Mouse (Mus musculus) neural tube, embryonic 15.5 days (tissue): ENCODE results near the gene Hook2. TPM values are rescaled to one million over a fixed set of nuclear protein-coding genes. Genes with fewer than 3 reads are reported as not detected.

Source experiments
- ATAC-seq: fragments of 200-750 bp; cut with Nextera tagmentation; 2 replicates; pipeline ENCODE4 v1.8.0; 2017; ENCODE audit warnings: mild to moderate bottlenecking, moderate TSS enrichment, moderate library complexity; ENCODE audit not compliant: low FRiP score
- H3K27ac ChIP-seq: fragments of 300-500 bp; sonication (generic); replicated peaks from 2 replicates; pipeline ENCODE4 v1.5.1; 2015; ENCODE audit warnings: mild to moderate bottlenecking, inconsistent platforms
- H3K27me3 ChIP-seq: fragments of 300-500 bp; sonication (generic); replicated peaks from 2 replicates; pipeline ENCODE4 v1.6.1; 2015; ENCODE audit warnings: inconsistent platforms
- H3K36me3 ChIP-seq: fragments of 300-500 bp; sonication (generic); 2 replicates; pipeline ENCODE4 v1.6.1; 2015; ENCODE audit warnings: inconsistent platforms
- H3K4me1 ChIP-seq: fragments of 300-500 bp; sonication (generic); 2 replicates; pipeline ENCODE4 v1.6.1; 2015; ENCODE audit warnings: inconsistent platforms
- H3K4me2 ChIP-seq: fragments of 300-500 bp; sonication (generic); 2 replicates; pipeline ENCODE4 v1.6.1; 2015; ENCODE audit warnings: inconsistent platforms, mild to moderate bottlenecking, moderate library complexity
- H3K4me3 ChIP-seq: fragments of 300-500 bp; sonication (generic); replicated peaks from 2 replicates; pipeline ENCODE4 v1.5.1; 2015; ENCODE audit warnings: mild to moderate bottlenecking, inconsistent platforms
- H3K9ac ChIP-seq: fragments of 300-500 bp; sonication (generic); replicated peaks from 2 replicates; pipeline ENCODE4 v1.6.1; 2015; ENCODE audit warnings: mild to moderate bottlenecking, inconsistent platforms
- H3K9me3 ChIP-seq: fragments of 300-500 bp; sonication (generic); replicated peaks from 2 replicates; pipeline ENCODE4 v1.6.1; 2016; ENCODE audit warnings: inconsistent platforms
- WGBS: fragments of 180-500 bp; shearing (Covaris S2); methylation state at CpG from one replicate; pipeline ENCODE4 v1.1.7; 2015; ENCODE audit warnings: mixed read lengths; 5-methylcytosine and 5-hydroxymethylcytosine counted together
- polyA plus RNA-seq: library from polyadenylated mRNA; unstranded; fragments of >200 nt; fragmentation: Nextera tagmentation; extraction: Ambion mirVana; gene quantifications from 2 replicates; pipeline ENCODE4 v1.2.1, GENCODE M21; 2015

The Hook2 gene
- polyA plus RNA-seq, 1 experiment from 2014 or later: 33.9 TPM

DNA sequence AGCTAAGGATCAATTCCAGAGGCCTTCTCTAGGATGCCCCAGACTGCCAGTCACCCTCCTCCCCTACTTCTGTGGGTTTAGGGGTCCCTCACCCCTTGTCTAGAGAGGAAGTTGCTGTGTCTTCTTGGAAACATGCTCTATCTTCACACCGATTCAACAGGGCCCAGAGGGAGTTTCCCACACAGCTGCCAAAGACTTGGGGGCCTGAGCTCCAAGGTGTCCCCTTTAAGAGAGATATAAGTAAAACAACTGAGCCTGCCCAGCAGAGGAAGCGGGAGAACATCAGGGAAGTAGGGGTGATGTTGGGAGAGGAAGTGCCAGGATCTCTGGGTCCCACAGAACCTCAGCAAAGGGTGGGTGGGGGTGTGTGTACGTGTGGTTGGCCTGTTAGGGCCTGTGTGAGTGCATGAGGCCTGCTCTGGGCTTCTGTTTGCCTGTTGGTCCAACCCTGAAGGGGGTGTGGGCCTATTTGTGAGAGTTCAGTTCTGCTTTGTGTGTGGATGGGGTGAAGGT, 7.8 kb upstream of the Hook2 start:
- no peak for ATAC-seq
- H3K9ac ChIP-seq: no peak overlapping the region
- H3K4me3 ChIP-seq: no peak overlapping the region
- H3K4me2 ChIP-seq: no peak overlapping the region
- peaks cover 64% of the 10 kb centered on the region for H3K4me1 ChIP-seq
- H3K27ac ChIP-seq: no peak overlapping the region
- peaks cover 11% of the 10 kb centered on the region for H3K27me3 ChIP-seq
- H3K9me3 ChIP-seq: no peaks in the 10 kb centered on the region
- no peaks in the 10 kb centered on the region for H3K36me3 ChIP-seq
- 72% methylated on average over 3 of the region's 3 CpGs for WGBS

DNA sequence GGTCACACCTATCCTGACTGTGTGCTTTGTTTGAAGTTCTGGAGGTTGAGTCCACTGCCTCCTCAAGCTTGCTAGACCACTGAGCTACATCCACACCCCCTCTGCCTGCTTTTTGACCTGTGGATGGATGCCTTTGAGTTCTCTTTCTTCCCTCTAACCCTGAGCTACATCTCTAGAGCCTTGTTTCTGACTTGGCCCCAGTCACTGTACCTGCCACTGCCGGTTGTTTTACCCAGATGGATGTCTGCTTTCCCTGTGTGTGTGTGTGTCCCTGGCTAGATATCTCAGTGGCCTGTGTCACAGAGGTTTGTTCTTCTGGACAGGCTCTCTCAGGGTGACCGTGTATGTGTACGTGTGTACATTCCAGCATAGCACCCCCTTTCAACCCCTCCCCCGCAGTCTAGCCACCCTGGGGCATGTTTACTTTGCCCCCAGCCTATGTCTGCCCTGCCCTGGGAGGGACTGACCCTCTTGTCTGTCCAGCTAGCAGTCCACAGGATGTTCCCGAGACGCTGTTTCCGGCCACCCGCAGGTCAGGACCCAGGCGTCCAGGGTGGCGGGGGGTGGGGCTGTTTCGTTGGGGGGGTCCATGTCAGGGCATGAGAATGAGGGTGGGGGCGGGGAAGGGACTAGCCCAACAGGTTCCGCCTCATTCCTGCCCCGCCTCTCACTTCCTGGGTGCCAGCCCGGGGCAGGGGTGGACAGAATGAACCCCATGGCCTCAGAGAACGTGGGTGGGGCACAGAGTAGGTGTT, 5.9 kb upstream of the Hook2 start:
- H3K36me3 ChIP-seq: no peaks in the 10 kb centered on the region
- H3K4me2 ChIP-seq: peak overlapping the region; percentile 100
- H3K9ac ChIP-seq: peak overlapping the region; percentile 61
- no peak for ATAC-seq
- H3K4me3 ChIP-seq: peak overlapping the region; percentile 54
- H3K27ac ChIP-seq: peak overlapping the region; percentile 90
- peaks cover 22% of the 10 kb centered on the region for H3K27me3 ChIP-seq
- no peaks in the 10 kb centered on the region for H3K9me3 ChIP-seq
- H3K4me1 ChIP-seq: peaks cover 50% of the 10 kb centered on the region
- WGBS: 16% methylated on average over 16 of the region's 16 CpGs

DNA sequence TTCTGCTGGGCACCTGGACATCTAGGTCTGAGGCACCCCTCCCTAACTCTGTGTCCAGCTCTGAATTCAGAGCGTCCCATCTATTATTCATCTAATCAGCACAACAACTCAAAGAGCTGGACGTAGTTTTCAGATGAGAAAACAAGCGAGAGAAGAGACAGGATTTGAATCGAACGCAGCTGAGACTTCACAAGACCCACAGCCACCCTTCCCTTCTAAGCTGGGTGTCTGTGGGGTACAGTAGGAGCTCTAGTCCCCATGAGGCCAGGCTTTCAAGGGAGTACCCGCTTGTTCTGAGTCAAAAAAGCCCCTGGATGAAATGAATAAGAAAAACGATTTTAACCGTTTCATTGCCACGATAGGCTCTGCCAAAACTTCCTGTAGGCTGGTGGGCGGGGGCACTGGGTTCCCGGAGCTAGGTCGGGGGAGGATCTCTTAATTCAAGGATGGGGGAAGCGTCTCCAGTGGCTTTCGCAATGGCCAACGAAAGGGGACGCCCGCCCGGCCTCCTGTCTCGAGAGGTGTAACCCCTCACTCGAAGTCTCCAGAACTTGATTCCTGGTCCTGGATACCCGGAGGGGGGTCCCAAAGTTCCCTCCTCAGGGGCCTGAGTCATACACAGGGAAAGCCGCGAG, 5.2 kb upstream of the Hook2 start:
- no peak; the same call in 1 of the 2 replicates for ATAC-seq
- no peaks in the 10 kb centered on the region for H3K36me3 ChIP-seq
- peaks cover 22% of the 10 kb centered on the region for H3K27me3 ChIP-seq
- WGBS: 1% methylated on average over 23 of the region's 23 CpGs
- peak overlapping the region; percentile 61 for H3K9ac ChIP-seq
- peak overlapping the region; percentile 54 for H3K4me3 ChIP-seq
- H3K4me2 ChIP-seq: peak overlapping the region; percentile 100
- peaks cover 49% of the 10 kb centered on the region for H3K4me1 ChIP-seq
- no peaks in the 10 kb centered on the region for H3K9me3 ChIP-seq
- peak overlapping the region; percentile 90 for H3K27ac ChIP-seq

DNA sequence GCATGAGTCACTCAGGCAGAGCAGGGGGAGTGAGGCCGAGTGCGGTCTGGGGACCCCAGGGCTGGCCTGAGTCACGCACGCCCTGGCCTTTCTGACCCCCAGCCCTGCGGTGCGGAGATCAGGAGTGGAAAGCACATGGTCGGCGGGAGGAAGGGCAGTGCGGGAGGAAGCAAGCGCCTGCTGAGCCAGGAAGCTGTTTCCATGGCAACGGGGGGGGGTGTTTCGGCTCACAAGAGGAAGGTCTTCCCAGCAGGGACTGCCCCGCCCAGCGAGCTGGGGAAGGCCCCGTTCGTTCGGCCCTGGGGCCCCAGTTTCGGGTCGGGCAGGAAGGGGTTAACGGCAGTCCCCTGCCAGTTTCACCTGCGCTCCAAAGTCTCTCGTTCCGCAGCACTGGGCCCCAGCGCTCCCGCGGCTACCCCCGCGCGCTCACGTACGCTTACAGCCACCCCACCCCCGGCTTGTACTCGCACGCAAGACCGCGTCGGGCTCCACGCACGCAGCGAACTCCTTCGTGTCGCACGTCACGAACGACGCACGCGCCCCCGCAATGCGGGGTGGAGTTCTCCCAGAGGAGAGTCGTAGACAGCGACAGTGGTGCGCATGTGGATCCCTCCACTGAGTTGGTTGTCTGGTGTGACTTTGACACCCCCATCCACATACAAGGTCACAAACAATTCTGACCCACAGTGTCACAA, 4.6 kb upstream of the Hook2 start:
- H3K9ac ChIP-seq: peak overlapping the region; percentile 61
- H3K9me3 ChIP-seq: no peaks in the 10 kb centered on the region
- ATAC-seq: peak; percentile 57
- H3K27ac ChIP-seq: peak overlapping the region; percentile 90
- H3K4me3 ChIP-seq: peak overlapping the region; percentile 54
- H3K36me3 ChIP-seq: no peaks in the 10 kb centered on the region
- WGBS: under 1% methylated on average over 52 of the region's 53 CpGs
- peak overlapping the region; percentile 100 for H3K4me2 ChIP-seq
- peaks cover 22% of the 10 kb centered on the region for H3K27me3 ChIP-seq
- H3K4me1 ChIP-seq: peaks cover 47% of the 10 kb centered on the region

DNA sequence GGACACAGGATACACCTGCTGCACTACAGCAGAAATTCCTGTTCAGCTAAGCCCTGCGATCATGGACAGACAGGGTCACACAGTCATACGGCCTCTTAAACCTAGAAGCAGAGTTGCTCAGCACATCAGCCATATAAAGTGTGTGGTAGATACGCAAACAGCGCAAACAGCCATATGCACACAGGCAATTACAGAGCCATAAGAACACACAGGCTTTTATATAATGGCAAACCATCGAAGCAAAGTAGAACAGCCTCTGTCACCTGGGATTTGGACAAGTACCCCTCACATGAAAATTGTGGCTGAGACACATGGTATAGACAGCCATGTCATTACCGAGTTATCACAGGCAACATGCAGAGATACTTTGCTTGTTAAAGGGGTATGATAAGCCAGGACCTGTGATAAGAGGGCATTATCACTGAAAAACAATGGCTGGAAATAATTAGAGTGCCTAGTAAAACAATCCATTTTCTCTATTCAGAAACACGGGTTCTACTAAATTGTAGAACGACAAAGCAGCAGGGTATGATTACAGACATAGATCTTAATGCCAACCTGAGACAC, 3.9 kb upstream of the Hook2 start:
- peak overlapping the region; percentile 90 for H3K27ac ChIP-seq
- ATAC-seq: peak; percentile 4; the same call in 1 of the 2 replicates
- no peaks in the 10 kb centered on the region for H3K9me3 ChIP-seq
- peak overlapping the region; percentile 54 for H3K4me3 ChIP-seq
- peaks cover 49% of the 10 kb centered on the region for H3K4me1 ChIP-seq
- H3K9ac ChIP-seq: peak overlapping the region; percentile 61
- H3K4me2 ChIP-seq: peak overlapping the region; percentile 100
- H3K27me3 ChIP-seq: peaks cover 22% of the 10 kb centered on the region; the same call in 1 of the 2 replicates
- H3K36me3 ChIP-seq: no peaks in the 10 kb centered on the region
- 26% methylated on average over 8 of the region's 8 CpGs for WGBS

DNA sequence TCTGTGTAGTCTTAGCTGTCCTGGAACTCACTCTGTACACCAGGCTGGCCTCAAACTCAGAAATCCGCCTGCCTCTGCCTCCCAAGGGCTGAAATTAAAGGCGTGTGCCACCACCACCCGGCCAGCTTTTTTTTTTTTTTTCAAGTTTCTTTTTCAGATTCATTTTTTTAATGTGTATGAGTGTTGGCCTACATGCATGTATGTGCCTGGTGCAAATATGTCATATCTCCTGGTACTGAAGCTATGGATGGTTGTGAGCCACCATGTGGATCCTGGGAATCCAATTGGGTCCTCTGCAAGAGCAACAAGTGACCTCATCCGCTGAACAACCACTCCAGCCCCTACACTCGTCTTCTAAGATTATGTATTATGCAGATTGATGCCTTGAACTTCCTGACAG, 3.0 kb upstream of the Hook2 start:
- Histone ChIP-seq H3K4me2 (no peak overlapping the region), H3K9ac (no peak overlapping the region), H3K4me3 (no peak overlapping the region), H3K36me3 (no peaks in the 10 kb centered on the region), H3K9me3 (no peaks in the 10 kb centered on the region), H3K27me3 (peaks cover 22% of the 10 kb centered on the region; the same call in 1 of the 2 replicates), H3K27ac (no peak overlapping the region), H3K4me1 (peaks cover 49% of the 10 kb centered on the region)
- 85% methylated on average over 5 of the region's 5 CpGs for WGBS
- no peak for ATAC-seq

DNA sequence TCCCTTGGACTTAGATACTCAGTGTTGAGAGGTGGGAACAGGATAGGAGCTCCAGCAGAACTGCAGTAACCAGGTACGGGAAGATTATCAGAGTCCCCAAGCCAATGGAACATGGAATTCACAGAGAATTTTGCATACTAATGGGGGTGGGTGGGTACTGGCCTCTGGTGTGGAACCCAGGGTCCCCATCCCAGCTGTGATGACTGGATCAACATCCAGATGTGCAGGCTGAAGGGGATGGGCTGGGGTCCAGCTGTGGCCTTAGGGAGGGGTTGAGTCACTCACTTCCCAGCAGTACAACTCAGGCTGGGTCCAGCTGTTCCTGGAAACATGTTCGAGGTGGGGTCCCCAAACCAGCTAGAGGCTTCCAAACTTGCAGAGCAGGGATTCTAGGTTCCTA, 2.5 kb upstream of the Hook2 start:
- WGBS: 63% methylated on average over 2 of the region's 2 CpGs
- H3K4me2 ChIP-seq: no peak overlapping the region
- H3K4me1 ChIP-seq: peaks cover 49% of the 10 kb centered on the region
- no peaks in the 10 kb centered on the region for H3K36me3 ChIP-seq
- no peaks in the 10 kb centered on the region for H3K9me3 ChIP-seq
- no peak overlapping the region for H3K27ac ChIP-seq
- no peak overlapping the region for H3K9ac ChIP-seq
- H3K4me3 ChIP-seq: no peak overlapping the region
- no peak for ATAC-seq
- H3K27me3 ChIP-seq: peaks cover 22% of the 10 kb centered on the region; the same call in 1 of the 2 replicates

DNA sequence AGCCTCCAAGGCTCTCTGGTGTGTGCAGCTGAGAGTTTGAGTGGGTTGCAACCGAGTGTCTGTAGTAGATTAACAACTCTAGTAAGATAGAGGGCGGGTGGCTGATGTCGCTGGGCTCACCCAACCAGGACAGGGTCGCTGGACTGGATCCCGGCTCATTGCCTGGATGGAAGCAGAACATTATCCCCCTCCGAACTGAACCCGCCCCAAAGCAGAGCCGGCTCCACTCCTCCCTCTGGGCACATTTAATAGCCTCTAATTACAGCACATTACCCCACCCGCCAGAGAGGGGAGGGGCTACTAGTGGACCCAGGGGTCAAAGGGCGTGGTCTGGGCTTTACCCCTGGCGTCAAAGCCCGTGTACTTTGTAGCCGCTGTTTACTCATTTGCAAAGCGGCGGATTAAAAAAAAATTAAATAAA, 1.1 kb upstream of the Hook2 start:
- peaks cover 46% of the 10 kb centered on the region for H3K4me1 ChIP-seq
- no peak for ATAC-seq
- peak overlapping the region; percentile 72; the same call in 1 of the 2 replicates for H3K4me3 ChIP-seq
- H3K36me3 ChIP-seq: no peaks in the 10 kb centered on the region
- no peaks in the 10 kb centered on the region for H3K9me3 ChIP-seq
- peak overlapping the region; percentile 93 for H3K4me2 ChIP-seq
- peaks cover 17% of the 10 kb centered on the region; the same call in 1 of the 2 replicates for H3K27me3 ChIP-seq
- 0 out of 2 replicates have a peak overlapping the region, but pooled peaks have one; percentile 6 for H3K27ac ChIP-seq
- no peak overlapping the region for H3K9ac ChIP-seq
- WGBS: 8% methylated on average over 15 of the region's 15 CpGs

DNA sequence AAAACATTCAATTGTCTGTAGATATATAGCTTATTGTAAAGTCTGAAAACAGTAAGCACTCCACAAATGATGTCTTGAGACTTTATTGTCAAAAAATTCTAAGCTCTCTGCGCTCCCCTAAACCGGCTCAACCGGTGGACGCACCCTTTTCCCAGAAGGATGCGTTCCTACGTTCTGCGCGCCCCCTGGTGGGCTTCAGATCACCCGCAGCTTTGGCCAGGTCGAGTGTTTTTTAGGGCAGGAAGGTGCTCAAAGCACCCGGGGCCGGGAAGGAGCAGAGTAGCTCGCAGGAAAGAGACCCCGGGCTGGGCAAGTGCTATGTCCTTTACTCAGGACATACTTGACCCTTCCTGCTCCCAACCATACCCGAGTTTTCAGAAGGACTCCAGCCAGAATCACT, 593 bp upstream of the Hook2 start:
- Histone ChIP-seq H3K9me3 (no peaks in the 10 kb centered on the region), H3K4me3 (peak overlapping the region; percentile 72), H3K9ac (peak overlapping the region; percentile 59), H3K27me3 (peaks cover 20% of the 10 kb centered on the region), H3K4me2 (peak overlapping the region; percentile 93), H3K27ac (peak overlapping the region; percentile 89), H3K36me3 (peaks cover 4% of the 10 kb centered on the region; the same call in 1 of the 2 replicates), H3K4me1 (peaks cover 41% of the 10 kb centered on the region)
- ATAC-seq: peak; percentile 48
- under 1% methylated on average over 15 of the region's 15 CpGs for WGBS

DNA sequence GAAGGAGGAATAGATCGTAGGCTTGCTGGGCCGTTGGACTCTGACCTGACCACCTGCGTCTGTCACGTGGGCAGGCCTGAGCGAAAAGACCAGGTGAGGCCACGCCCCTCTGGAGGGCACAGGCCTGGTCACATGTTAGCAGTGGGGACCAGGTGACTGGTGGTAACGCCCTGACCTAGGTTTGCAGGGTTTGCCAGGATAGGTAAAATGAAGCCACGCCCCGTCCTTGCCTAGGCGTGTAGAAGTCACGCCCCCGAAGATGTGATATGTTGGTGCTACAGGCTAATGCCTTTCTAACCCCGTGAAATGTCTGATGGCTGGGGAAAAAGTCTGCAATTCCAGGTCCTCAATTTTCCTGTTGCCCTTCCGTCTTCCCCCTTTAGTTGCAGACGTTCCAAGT, 433 bp downstream of the Hook2 start:
- peak overlapping the region; percentile 72 for H3K4me3 ChIP-seq
- H3K36me3 ChIP-seq: peaks cover 9% of the 10 kb centered on the region
- peak; percentile 63 for ATAC-seq
- H3K9me3 ChIP-seq: no peaks in the 10 kb centered on the region
- under 1% methylated on average over 15 of the region's 15 CpGs for WGBS
- H3K4me2 ChIP-seq: peak overlapping the region; percentile 93
- peaks cover 35% of the 10 kb centered on the region for H3K4me1 ChIP-seq
- H3K27me3 ChIP-seq: peaks cover 24% of the 10 kb centered on the region
- peak overlapping the region; percentile 80 for H3K9ac ChIP-seq
- peak overlapping the region; percentile 89 for H3K27ac ChIP-seq

DNA sequence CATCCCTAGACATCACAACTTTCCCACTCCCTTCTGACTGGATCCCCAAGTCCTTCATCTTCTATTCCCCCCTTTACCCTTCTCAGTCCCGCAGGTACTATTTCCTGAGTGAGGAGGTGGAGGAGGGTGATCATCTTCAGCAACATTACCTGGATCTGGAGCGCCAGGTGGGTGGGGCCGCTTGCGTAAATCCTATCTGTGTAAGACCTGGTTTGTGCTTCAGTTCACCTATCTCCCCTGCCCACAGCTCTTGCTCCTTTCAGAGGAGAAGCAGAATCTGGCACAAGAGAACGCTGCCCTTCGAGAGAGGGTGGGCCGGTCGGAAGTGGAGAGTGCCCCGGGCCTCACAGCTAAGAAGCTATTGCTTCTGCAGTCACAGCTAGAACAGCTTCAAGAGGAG, 4.0 kb downstream of the Hook2 start:
- Histone ChIP-seq H3K9me3 (no peaks in the 10 kb centered on the region), H3K27me3 (peaks cover 11% of the 10 kb centered on the region), H3K4me3 (no peak overlapping the region), H3K27ac (no peak overlapping the region), H3K4me1 (peaks cover 27% of the 10 kb centered on the region), H3K4me2 (no peak overlapping the region), H3K9ac (no peak overlapping the region), H3K36me3 (peaks cover 9% of the 10 kb centered on the region)
- 91% methylated on average over 9 of the region's 9 CpGs for WGBS
- ATAC-seq: no peak
